Mouse (Mus musculus) liver, embryonic 11.5 days (tissue): ENCODE results near the gene Stac. TPM values are rescaled to one million over a fixed set of nuclear protein-coding genes. Genes with fewer than 3 reads are reported as not detected.

Source experiments
- ATAC-seq: fragments of 200-750 bp; cut with Nextera tagmentation; replicated peaks from 2 replicates; pipeline ENCODE4 v1.8.0; 2017; ENCODE audit warnings: moderate number of reproducible peaks, mild to moderate bottlenecking, moderate TSS enrichment, moderate library complexity; ENCODE audit not compliant: low FRiP score
- DNase-seq: peaks from one replicate; pipeline ENCODE4 v3.0.0-alpha.2; 2017; ENCODE audit warnings: low spot score
- H3K27ac ChIP-seq: fragments of 300-500 bp; sonication (generic); 2 replicates; pipeline ENCODE4 v1.5.1; 2014; ENCODE audit warnings: mild to moderate bottlenecking, low read depth, low read length, control low read depth
- H3K27me3 ChIP-seq: fragments of 300-500 bp; sonication (generic); replicated peaks from 2 replicates; pipeline ENCODE4 v1.6.1; 2014; ENCODE audit warnings: low read length, mixed read lengths; ENCODE audit not compliant: control insufficient read depth, insufficient read depth
- H3K36me3 ChIP-seq: fragments of 300-500 bp; sonication (generic); 2 replicates; pipeline ENCODE4 v1.6.1; 2014; ENCODE audit warnings: mild to moderate bottlenecking, low read length, moderate library complexity, mixed read lengths; ENCODE audit not compliant: control insufficient read depth, insufficient read depth
- H3K4me1 ChIP-seq: fragments of 300-500 bp; sonication (generic); replicated peaks from 2 replicates; pipeline ENCODE4 v1.6.1; 2014; ENCODE audit warnings: low read length, mixed read lengths; ENCODE audit not compliant: control insufficient read depth, insufficient read depth
- H3K4me2 ChIP-seq: fragments of 300-500 bp; sonication (generic); 2 replicates; pipeline ENCODE4 v1.6.1; 2014; ENCODE audit warnings: mild to moderate bottlenecking, control low read depth, moderate library complexity
- H3K4me3 ChIP-seq: fragments of 300-500 bp; sonication (generic); 2 replicates; pipeline ENCODE4 v1.5.1; 2014; ENCODE audit warnings: low read depth, low read length, control low read depth
- H3K9ac ChIP-seq: fragments of 300-500 bp; sonication (generic); 2 replicates; pipeline ENCODE4 v1.6.1; 2014; ENCODE audit warnings: low read depth, low read length, control low read depth
- H3K9me3 ChIP-seq: fragments of 300-500 bp; sonication (generic); 2 replicates; pipeline ENCODE4 v1.6.1; 2016; ENCODE audit warnings: low read length, inconsistent platforms, mixed read lengths; ENCODE audit not compliant: control insufficient read depth
- WGBS: fragments of 180-500 bp; shearing (Covaris S2); extraction: QIAGEN DNeasy Blood & Tissue Kit; methylation state at CpG from one replicate; pipeline ENCODE4 v1.1.7; 2014; 5-methylcytosine and 5-hydroxymethylcytosine counted together
- polyA plus RNA-seq: library from polyadenylated mRNA; unstranded; fragments of >200 nt; fragmentation: Nextera tagmentation; extraction: Ambion mirVana; gene quantifications from 2 replicates; pipeline ENCODE4 v1.2.1, GENCODE M21; 2014

Stac gene
- polyA plus RNA-seq, 1 experiment from 2014 or later = 0.69 TPM

DNA sequence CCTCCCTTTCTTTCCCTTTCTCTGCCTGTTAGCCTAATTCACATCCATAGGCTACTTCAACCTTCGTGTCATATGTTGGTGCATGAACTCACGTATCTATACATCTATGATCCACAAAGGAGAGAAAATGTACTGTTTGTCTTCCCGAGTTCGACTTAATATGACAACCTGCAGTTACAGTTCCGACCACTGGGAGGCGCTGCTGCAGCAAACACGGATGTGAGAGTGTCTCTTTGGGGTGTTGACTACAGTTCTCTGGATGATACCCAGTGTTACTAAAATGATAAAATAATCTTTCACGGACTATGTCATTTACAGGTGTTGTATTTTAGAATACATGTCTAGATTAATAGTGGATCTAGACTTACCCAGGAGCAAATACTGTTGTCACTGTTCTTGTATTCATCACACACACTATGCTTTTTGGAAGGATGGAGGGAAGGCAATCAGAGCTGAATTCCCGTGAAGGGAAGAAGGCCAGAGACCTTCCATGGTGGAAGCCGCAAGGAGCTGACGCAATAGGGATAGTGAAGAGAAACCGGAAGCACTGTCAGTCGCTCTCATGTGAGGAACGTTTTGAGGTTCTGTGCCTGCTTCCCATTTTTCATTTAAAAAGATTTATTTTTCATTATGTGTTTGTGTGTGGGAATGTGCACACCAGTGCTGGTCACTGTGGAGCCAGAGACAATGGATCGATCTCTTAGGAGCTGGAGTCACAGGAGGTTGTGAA, 138.5 kb downstream of the Stac start:
- no peak overlapping the region for H3K4me3 ChIP-seq
- ATAC-seq = no peak
- no peaks in the 10 kb centered on the region for H3K9me3 ChIP-seq
- no peaks in the 10 kb centered on the region for H3K27me3 ChIP-seq
- H3K9ac ChIP-seq = no peak overlapping the region
- no peaks in the 10 kb centered on the region for H3K36me3 ChIP-seq
- DNase-seq = no peak
- H3K27ac ChIP-seq = no peak overlapping the region
- 54% methylated on average over 15 of the region's 15 CpGs for WGBS
- H3K4me2 ChIP-seq = no peak overlapping the region
- H3K4me1 ChIP-seq = no peaks in the 10 kb centered on the region

GRCm38 (mm10) chr9:111550963-111551321, 139.2 kb downstream of the Stac start:
- ATAC-seq (no peak), DNase-seq (no peak)
- Histone ChIP-seq H3K4me3 (no peak overlapping the region), H3K9me3 (no peaks in the 10 kb centered on the region), H3K4me2 (no peak overlapping the region), H3K9ac (no peak overlapping the region), H3K27me3 (no peaks in the 10 kb centered on the region), H3K36me3 (no peaks in the 10 kb centered on the region), H3K27ac (no peak overlapping the region), H3K4me1 (no peaks in the 10 kb centered on the region)
- WGBS = 80% methylated on average over 8 of the region's 8 CpGs

DNA sequence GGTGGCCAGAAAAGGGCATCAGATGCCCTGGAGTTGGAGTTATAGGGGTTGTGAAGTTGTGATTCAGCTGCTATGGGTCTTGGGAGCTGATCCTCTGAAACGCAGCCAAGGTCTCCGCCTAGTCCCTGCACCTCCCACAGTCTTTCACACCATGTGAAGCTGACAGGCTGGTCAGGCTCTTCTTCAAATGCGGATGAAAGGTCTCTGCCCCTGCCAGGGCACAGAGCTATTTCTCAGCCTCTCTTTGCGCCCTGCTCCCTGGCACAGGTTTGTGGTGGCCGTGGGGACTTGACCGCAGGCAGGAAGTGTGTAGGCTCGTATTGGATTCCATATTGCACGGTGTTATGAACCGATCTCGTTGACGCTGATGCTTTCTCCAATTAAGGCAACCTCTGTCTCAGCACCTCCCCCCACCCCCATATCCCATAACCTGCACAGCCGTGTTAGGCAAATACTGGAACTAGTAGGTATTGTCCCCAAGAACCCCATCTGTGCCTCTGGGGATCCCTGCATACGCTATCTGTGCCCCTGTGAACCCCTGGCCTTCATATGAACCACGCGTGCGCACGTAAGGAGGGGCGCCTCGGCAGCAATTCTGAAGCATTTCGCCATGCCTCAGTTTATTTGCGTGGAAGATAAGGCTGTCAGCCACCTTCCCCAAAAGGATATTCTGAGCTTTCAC, 139.7 kb downstream of the Stac start:
- Histone ChIP-seq H3K27me3 (no peaks in the 10 kb centered on the region), H3K9ac (no peak overlapping the region), H3K4me3 (no peak overlapping the region), H3K4me2 (no peak overlapping the region), H3K4me1 (no peaks in the 10 kb centered on the region), H3K9me3 (no peaks in the 10 kb centered on the region), H3K27ac (no peak overlapping the region), H3K36me3 (no peaks in the 10 kb centered on the region)
- WGBS = 75% methylated on average over 21 of the region's 21 CpGs
- ATAC-seq (no peak), DNase-seq (no peak)

- Histone ChIP-seq H3K4me3 (no peak overlapping the region), H3K27ac (no peak overlapping the region), H3K4me1 (no peaks in the 10 kb centered on the region), H3K9ac (no peak overlapping the region), H3K9me3 (no peaks in the 10 kb centered on the region), H3K27me3 (no peaks in the 10 kb centered on the region), H3K4me2 (no peak overlapping the region), H3K36me3 (no peaks in the 10 kb centered on the region)
- WGBS = 75% methylated on average over 6 of the region's 6 CpGs
- ATAC-seq (no peak), DNase-seq (no peak)
Measured at GRCm38 (mm10) chr9:111542663-111543062, 147.5 kb downstream of the Stac start.

GRCm38 (mm10) chr9:111535445-111536064, 154.6 kb downstream of the Stac start:
- 64% methylated on average over 8 of the region's 8 CpGs for WGBS

GRCm38 (mm10) chr9:111534744-111535423, 155.3 kb downstream of the Stac start:
- Histone ChIP-seq H3K27me3 (no peaks in the 10 kb centered on the region), H3K4me3 (no peak overlapping the region), H3K36me3 (no peaks in the 10 kb centered on the region), H3K27ac (no peak overlapping the region), H3K9me3 (no peaks in the 10 kb centered on the region), H3K9ac (no peak overlapping the region), H3K4me1 (peaks cover 4% of the 10 kb centered on the region; the same call in 1 of the 2 replicates), H3K4me2 (no peak overlapping the region)
- DNase-seq (no peak), ATAC-seq (peak; percentile 91)
- 29% methylated on average over 7 of the region's 7 CpGs for WGBS

More at GRCm38 (mm10) chr9:111535445-111536064, 154.6 kb downstream of the Stac start:
- no peaks in the 10 kb centered on the region for H3K9me3 ChIP-seq
- no peak overlapping the region for H3K4me3 ChIP-seq
- peaks cover 4% of the 10 kb centered on the region; the same call in 1 of the 2 replicates for H3K4me1 ChIP-seq
- no peaks in the 10 kb centered on the region for H3K27me3 ChIP-seq
- DNase-seq (no peak), ATAC-seq (peak; percentile 54)
- no peaks in the 10 kb centered on the region for H3K36me3 ChIP-seq
- no peak overlapping the region for H3K9ac ChIP-seq
- H3K27ac ChIP-seq = no peak overlapping the region
- H3K4me2 ChIP-seq = no peak overlapping the region

GRCm38 (mm10) chr9:111523871-111524270, 166.3 kb downstream of the Stac start:
- H3K27me3 ChIP-seq = no peaks in the 10 kb centered on the region
- ATAC-seq = no peak
- no peaks in the 10 kb centered on the region for H3K36me3 ChIP-seq
- 88% methylated on average over 3 of the region's 3 CpGs for WGBS
- no peak overlapping the region for H3K4me3 ChIP-seq
- H3K9ac ChIP-seq = no peak overlapping the region
- no peaks in the 10 kb centered on the region for H3K4me1 ChIP-seq
- DNase-seq = no peak
- no peak overlapping the region for H3K4me2 ChIP-seq
- H3K27ac ChIP-seq = no peak overlapping the region
- H3K9me3 ChIP-seq = no peaks in the 10 kb centered on the region

- WGBS = 90% methylated on average over 11 of the region's 11 CpGs
Measured at GRCm38 (mm10) chr9:111523111-111523510, 167.0 kb downstream of the Stac start.

More at GRCm38 (mm10) chr9:111523111-111523510, 167.0 kb downstream of the Stac start:
- no peak for DNase-seq
- ATAC-seq = no peak
- Histone ChIP-seq H3K4me1 (no peaks in the 10 kb centered on the region), H3K27ac (no peak overlapping the region), H3K4me3 (no peak overlapping the region), H3K9me3 (no peaks in the 10 kb centered on the region), H3K9ac (no peak overlapping the region), H3K4me2 (no peak overlapping the region), H3K36me3 (no peaks in the 10 kb centered on the region), H3K27me3 (no peaks in the 10 kb centered on the region)
